Mouse (Mus musculus) embryonic facial prominence, embryonic 14.5 days (tissue): ENCODE measurements around the gene Zfp488. TPM values are rescaled to one million over a fixed set of nuclear protein-coding genes. Genes with fewer than 3 reads are reported as not detected.
A peak's percentile ranks its signal among the peaks of the same experiment; 100 is the strongest.

Source experiments
- ATAC-seq: fragments of 200-750 bp; cut with Nextera tagmentation; 2 replicates; pipeline ENCODE4 v1.8.0; 2017; ENCODE audit warnings: low read depth, moderate number of reproducible peaks, moderate TSS enrichment
- DNase-seq: peaks from one replicate; pipeline ENCODE4 v3.0.0-alpha.2; 2015; ENCODE audit warnings: low spot score
- H3K27ac ChIP-seq: fragments of 300-500 bp; sonication (generic); replicated peaks from 2 replicates; pipeline ENCODE4 v1.5.1; 2014; ENCODE audit warnings: low read depth, mild to moderate bottlenecking, low read length, moderate library complexity
- H3K27me3 ChIP-seq: fragments of 300-500 bp; sonication (generic); replicated peaks from 2 replicates; pipeline ENCODE4 v1.6.1; 2014; ENCODE audit warnings: low read length; ENCODE audit not compliant: control insufficient read depth, insufficient read depth
- H3K36me3 ChIP-seq: fragments of 300-500 bp; sonication (generic); 2 replicates; pipeline ENCODE4 v1.6.1; 2014; ENCODE audit warnings: low read length, mixed read lengths; ENCODE audit not compliant: control insufficient read depth, insufficient read depth
- H3K4me1 ChIP-seq: fragments of 300-500 bp; sonication (generic); 2 replicates; pipeline ENCODE4 v1.6.1; 2014; ENCODE audit warnings: antibody characterized with exemption, low read length; ENCODE audit not compliant: control insufficient read depth, insufficient read depth
- H3K4me2 ChIP-seq: fragments of 300-500 bp; sonication (generic); 2 replicates; pipeline ENCODE4 v1.6.1; 2014; ENCODE audit warnings: low read depth, mild to moderate bottlenecking, low read length, moderate library complexity, mixed read lengths
- H3K4me3 ChIP-seq: fragments of 300-500 bp; sonication (generic); 2 replicates; pipeline ENCODE4 v1.5.1; 2014; ENCODE audit warnings: low read depth, mild to moderate bottlenecking, low read length
- H3K9ac ChIP-seq: fragments of 300-500 bp; sonication (generic); 2 replicates; pipeline ENCODE4 v1.6.1; 2014; ENCODE audit warnings: low read depth, mild to moderate bottlenecking, low read length, moderate library complexity, mixed read lengths
- H3K9me3 ChIP-seq: fragments of 300-500 bp; sonication (generic); 2 replicates; pipeline ENCODE4 v1.6.1; 2016; ENCODE audit warnings: low read length; ENCODE audit not compliant: control insufficient read depth
- WGBS: fragments of 180-500 bp; shearing (Covaris S2); extraction: QIAGEN DNeasy Blood & Tissue Kit; methylation state at CpG from one replicate; pipeline ENCODE4 v1.1.7; 2014; 5-methylcytosine and 5-hydroxymethylcytosine counted together
- polyA plus RNA-seq: library from polyadenylated mRNA; unstranded; fragments of >200 nt; fragmentation: Nextera tagmentation; extraction: Ambion mirVana; gene quantifications from 2 replicates; pipeline ENCODE4 v1.2.1, GENCODE M21; 2014

The Zfp488 gene
- polyA plus RNA-seq, 1 experiment from 2014 or later = 0.13 TPM

DNA sequence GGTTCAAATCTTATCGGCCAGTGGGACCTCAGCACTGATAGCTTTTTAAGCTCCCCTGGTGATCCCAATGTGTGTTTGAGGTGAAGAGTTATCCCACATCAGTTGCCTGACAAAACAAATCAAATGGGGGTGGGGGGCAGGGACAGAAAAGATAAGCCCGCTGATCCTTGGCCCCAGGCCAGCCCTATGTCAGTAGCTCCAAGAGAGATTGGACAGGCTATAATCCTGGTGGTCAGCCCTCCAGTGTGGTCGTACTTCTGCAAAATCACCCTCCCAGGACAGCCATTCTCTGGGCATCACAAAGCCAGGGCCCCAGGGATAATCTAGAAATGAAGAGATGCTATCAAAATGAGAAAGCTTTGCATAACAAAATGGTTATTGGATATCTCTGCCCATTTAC, 19.7 kb downstream of the Zfp488 start:
- WGBS = 70% methylated on average over 3 of the region's 3 CpGs

GRCm38 (mm10) chr14:33958186-33958585, 20.4 kb downstream of the Zfp488 start:
- no peak overlapping the region for H3K9ac ChIP-seq
- no peaks in the 10 kb centered on the region for H3K36me3 ChIP-seq

More for the DNA sequence above, 19.7 kb downstream of the Zfp488 start:
- DNase-seq (no peak), ATAC-seq (no peak)
- H3K36me3 ChIP-seq = no peaks in the 10 kb centered on the region
- no peak overlapping the region for H3K27ac ChIP-seq
- H3K9me3 ChIP-seq = no peaks in the 10 kb centered on the region
- no peak overlapping the region for H3K4me2 ChIP-seq
- no peak overlapping the region for H3K9ac ChIP-seq
- H3K4me1 ChIP-seq = no peaks in the 10 kb centered on the region
- no peaks in the 10 kb centered on the region for H3K27me3 ChIP-seq
- H3K4me3 ChIP-seq = no peak overlapping the region

GRCm38 (mm10) chr14:33956055-33956454, 22.5 kb downstream of the Zfp488 start:
- H3K9ac ChIP-seq = no peak overlapping the region
- no peaks in the 10 kb centered on the region for H3K36me3 ChIP-seq
- DNase-seq = no peak
- no peaks in the 10 kb centered on the region for H3K9me3 ChIP-seq
- 78% methylated on average over 12 of the region's 13 CpGs for WGBS
- H3K4me3 ChIP-seq = no peak overlapping the region
- H3K4me2 ChIP-seq = no peak overlapping the region
- H3K4me1 ChIP-seq = no peaks in the 10 kb centered on the region
- H3K27ac ChIP-seq = no peak overlapping the region
- H3K27me3 ChIP-seq = no peaks in the 10 kb centered on the region
- no peak for ATAC-seq

More at GRCm38 (mm10) chr14:33958186-33958585, 20.4 kb downstream of the Zfp488 start:
- Histone ChIP-seq H3K4me3 (no peak overlapping the region), H3K27me3 (no peaks in the 10 kb centered on the region), H3K27ac (no peak overlapping the region), H3K4me1 (no peaks in the 10 kb centered on the region), H3K9me3 (no peaks in the 10 kb centered on the region), H3K4me2 (no peak overlapping the region)
- no peak for DNase-seq
- no peak for ATAC-seq
- 90% methylated on average over 4 of the region's 4 CpGs for WGBS

DNA sequence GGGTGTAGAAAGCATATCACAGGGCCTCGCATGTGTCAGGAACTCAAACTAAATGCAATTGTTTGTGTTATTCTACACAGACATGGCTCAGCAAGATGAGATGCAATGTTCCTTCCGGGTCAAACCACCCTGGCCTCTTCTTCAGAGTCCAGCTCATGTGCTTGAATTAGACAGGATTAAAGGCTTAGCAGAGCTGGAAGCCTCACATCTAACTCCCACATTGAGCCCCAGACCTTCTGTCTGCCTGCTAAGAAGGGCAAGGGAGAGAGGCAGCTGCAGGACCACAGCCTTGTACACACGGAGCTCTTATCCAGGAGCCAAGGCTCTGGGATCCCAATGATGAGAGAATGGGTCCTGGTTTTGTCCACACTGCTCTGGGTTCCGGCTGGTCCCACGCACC, 24.8 kb downstream of the Zfp488 start, which contains the start of gene Rbp3:
TSS of gene Rbp3 (plus strand) at position 243 of the 400 bp plus-strand sequence.
- H3K4me1 ChIP-seq = no peaks in the 10 kb centered on the region
- 84% methylated on average over 5 of the region's 5 CpGs for WGBS
- ATAC-seq = no peak
- no peak within 1 kb of the TSS for H3K9ac ChIP-seq
- no peak within 1 kb of the TSS for H3K27ac ChIP-seq
- no peak within 1 kb of the TSS for H3K4me2 ChIP-seq
- no peak for DNase-seq
- no peak within 1 kb of the TSS for H3K4me3 ChIP-seq
- no peaks in the 10 kb centered on the region for H3K9me3 ChIP-seq
- no peaks in the 10 kb centered on the region for H3K36me3 ChIP-seq
- H3K27me3 ChIP-seq = no peaks in the 10 kb centered on the region

GRCm38 (mm10) chr14:33952233-33952981, 26.2 kb downstream of the Zfp488 start:
- Histone ChIP-seq H3K27me3 (no peaks in the 10 kb centered on the region), H3K36me3 (no peaks in the 10 kb centered on the region), H3K27ac (no peak overlapping the region), H3K4me3 (no peak overlapping the region), H3K4me1 (no peaks in the 10 kb centered on the region), H3K9ac (no peak overlapping the region), H3K9me3 (no peaks in the 10 kb centered on the region), H3K4me2 (no peak overlapping the region)
- no peak for DNase-seq
- ATAC-seq = no peak
- WGBS = 31% methylated on average over 6 of the region's 6 CpGs

- H3K4me2 ChIP-seq = no peak overlapping the region
- no peaks in the 10 kb centered on the region for H3K9me3 ChIP-seq
- H3K27me3 ChIP-seq = no peaks in the 10 kb centered on the region
- no peak overlapping the region for H3K9ac ChIP-seq
- DNase-seq (no peak), ATAC-seq (no peak)
- H3K27ac ChIP-seq = no peak overlapping the region
- H3K4me3 ChIP-seq = no peak overlapping the region
- no peaks in the 10 kb centered on the region for H3K4me1 ChIP-seq
- 74% methylated on average over 6 of the region's 6 CpGs for WGBS
- no peaks in the 10 kb centered on the region for H3K36me3 ChIP-seq
Measured at GRCm38 (mm10) chr14:33946125-33946524, 32.4 kb downstream of the Zfp488 start.

- no peak overlapping the region for H3K4me2 ChIP-seq
- 73% methylated on average over 5 of the region's 5 CpGs for WGBS
- no peak overlapping the region for H3K27ac ChIP-seq
- H3K27me3 ChIP-seq = no peaks in the 10 kb centered on the region
- ATAC-seq (no peak), DNase-seq (no peak)
- no peak overlapping the region for H3K4me3 ChIP-seq
- H3K9ac ChIP-seq = no peak overlapping the region
- no peaks in the 10 kb centered on the region for H3K9me3 ChIP-seq
- H3K4me1 ChIP-seq = no peaks in the 10 kb centered on the region
- H3K36me3 ChIP-seq = no peaks in the 10 kb centered on the region
Measured at GRCm38 (mm10) chr14:33942222-33942621, 36.3 kb downstream of the Zfp488 start.

GRCm38 (mm10) chr14:33940739-33941138, 37.8 kb downstream of the Zfp488 start, which contains the start of gene Gdf2:
Gdf2 (plus strand) TSS chr14:33941039.
- ATAC-seq (no peak), DNase-seq (no peak)
- Histone ChIP-seq H3K9ac (no peak within 1 kb of the TSS), H3K27ac (no peak within 1 kb of the TSS), H3K4me3 (no peak within 1 kb of the TSS), H3K4me2 (no peak within 1 kb of the TSS), H3K36me3 (no peaks in the 10 kb centered on the region), H3K4me1 (no peaks in the 10 kb centered on the region), H3K27me3 (no peaks in the 10 kb centered on the region), H3K9me3 (no peaks in the 10 kb centered on the region)
- WGBS = 69% methylated on average over 8 of the region's 8 CpGs

GRCm38 (mm10) chr14:33939117-33939516, 39.4 kb downstream of the Zfp488 start:
- no peak overlapping the region for H3K27ac ChIP-seq
- H3K4me1 ChIP-seq = no peaks in the 10 kb centered on the region
- ATAC-seq = peak; percentile 16; the same call in 1 of the 2 replicates
- peak overlapping the region; percentile 29; the same call in 1 of the 2 replicates for H3K4me2 ChIP-seq
- H3K9ac ChIP-seq = no peak overlapping the region
- H3K4me3 ChIP-seq = no peak overlapping the region
- no peaks in the 10 kb centered on the region for H3K27me3 ChIP-seq
- 31% methylated on average over 9 of the region's 9 CpGs for WGBS
- peaks cover 8% of the 10 kb centered on the region; the same call in 1 of the 2 replicates for H3K36me3 ChIP-seq
- DNase-seq = peak; percentile 67
- H3K9me3 ChIP-seq = no peaks in the 10 kb centered on the region
